Comparison of ENCODE assay signal across 9 mouse cellular contexts in the genomic region with DNA sequence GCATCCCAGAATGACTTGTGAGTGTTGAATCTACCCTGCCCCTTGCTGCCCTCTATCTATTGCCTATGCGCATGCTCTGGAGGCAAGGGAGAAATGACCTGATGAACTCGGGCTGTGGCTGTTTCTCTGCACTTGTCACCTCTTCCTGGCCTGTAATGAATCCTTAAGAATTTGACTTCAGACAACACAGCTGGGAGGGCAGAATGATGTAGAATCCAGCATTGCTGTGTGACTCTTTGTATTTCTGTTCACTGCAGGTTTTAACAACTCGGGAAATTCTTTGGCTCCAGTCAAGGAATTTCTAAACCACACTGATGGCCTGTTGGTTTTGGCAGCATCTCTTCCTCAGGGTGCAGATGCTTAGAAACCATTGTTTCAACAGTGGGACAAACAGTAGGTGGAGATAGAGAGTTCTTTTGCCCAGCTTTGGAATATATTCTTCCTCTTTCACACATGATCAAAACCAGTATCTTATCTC. TPM values are rescaled to one million over a fixed set of nuclear protein-coding genes. Genes with fewer than 3 reads are reported as not detected.
DNase-seq lines count a peak whose midpoint lies in the region; ATAC-seq and TF ChIP-seq lines count a peak whose summit lies in the region.
"Had no signal": no experiment of that assay in that cellular context is flagged by ENCODE, and none has a peak within 500 bp of the region (broad histone marks: within the 10 kb centered on the region; RNA-seq: fewer than 3 reads in every experiment).

No protein-coding gene starts in this region.

- no peaks in the 10 kb centered on the region for H3K79me3 ChIP-seq in C2C12 (ENCODE audit: low read depth)

- no peak overlapping the region for H3K9ac ChIP-seq in forebrain, embryonic 14.5 days (ENCODE audit: low read length)
- no peak overlapping the region for H3K9ac ChIP-seq in forebrain, embryonic 16.5 days (replicated peaks; ENCODE audit: low read depth, low read length)
- no peak overlapping the region for H3K9ac ChIP-seq in stomach, postnatal 0 days (ENCODE audit: low read length)
- H3K9ac ChIP-seq in midbrain, embryonic 13.5 days (replicated peaks) = no peak overlapping the region
- H3K9ac ChIP-seq: neural tube, embryonic 12.5 days had no signal

- no peak overlapping the region for H3ac ChIP-seq in C2C12 (ENCODE audit: control insufficient read depth, insufficient read length, low read depth)

- no peaks in the 10 kb centered on the region for H3K9me3 ChIP-seq in forebrain, embryonic 14.5 days (replicated peaks; ENCODE audit: control insufficient read depth, low read length)
- no peaks in the 10 kb centered on the region for H3K9me3 ChIP-seq in forebrain, embryonic 16.5 days (ENCODE audit: control insufficient read depth, low read length)
- H3K9me3 ChIP-seq in stomach, postnatal 0 days (ENCODE audit: control insufficient read depth, low read length) = no peaks in the 10 kb centered on the region
- H3K9me3 ChIP-seq in midbrain, embryonic 13.5 days = no peaks in the 10 kb centered on the region
- H3K9me3 ChIP-seq: neural tube, embryonic 12.5 days had no signal

- H3K27me3 ChIP-seq in forebrain, embryonic 14.5 days (replicated peaks; ENCODE audit: control insufficient read depth, insufficient read depth, low read length) = no peaks in the 10 kb centered on the region
- H3K27me3 ChIP-seq in forebrain, embryonic 16.5 days (replicated peaks; ENCODE audit: control insufficient read depth, insufficient read depth, low read length) = no peaks in the 10 kb centered on the region
- H3K27me3 ChIP-seq in C2C12 (ENCODE audit: control insufficient read depth, insufficient read depth, insufficient read length) = no peaks in the 10 kb centered on the region
- H3K27me3 ChIP-seq in stomach, postnatal 0 days (ENCODE audit: control insufficient read depth, insufficient read depth, low read length) = no peaks in the 10 kb centered on the region
- H3K27me3 ChIP-seq in midbrain, embryonic 13.5 days = no peaks in the 10 kb centered on the region
- H3K27me3 ChIP-seq: neural tube, embryonic 12.5 days had no signal

- DNase-seq in forebrain, embryonic 14.5 days (ENCODE audit: low spot score) = peak; percentile 36
- DNase-seq in fat pad, adult 2 months (ENCODE audit: extremely low read depth, low read depth, low spot score) = peak; percentile 82
- peak; percentile 57 for DNase-seq in kidney, adult 9 months
- DNase-seq in stomach, postnatal 0 days (ENCODE audit: low spot score) = no peak
- DNase-seq in left cerebral cortex, adult 11 months (ENCODE audit: low spot score) = no peak

- peaks cover 8% of the 10 kb centered on the region for H3K79me2 ChIP-seq in C2C12 (ENCODE audit: control insufficient read depth, insufficient read depth)

- no peak for ATAC-seq in forebrain, embryonic 14.5 days
- no peak for ATAC-seq in forebrain, embryonic 16.5 days
- ATAC-seq in stomach, postnatal 0 days (ENCODE audit: low FRiP score, low TSS enrichment) = no peak
- no peak for ATAC-seq in midbrain, embryonic 13.5 days

- H3K27ac ChIP-seq in forebrain, embryonic 14.5 days (ENCODE audit: low read depth, low read length) = no peak overlapping the region
- no peak overlapping the region for H3K27ac ChIP-seq in forebrain, embryonic 16.5 days (ENCODE audit: low read length)
- no peak overlapping the region for H3K27ac ChIP-seq in stomach, postnatal 0 days (replicated peaks)
- H3K27ac ChIP-seq in midbrain, embryonic 13.5 days = no peak overlapping the region
- H3K27ac ChIP-seq: neural tube, embryonic 12.5 days had no signal

- TF ChIP-seq CTCF in C2C12 (IDR thresholded peaks at IDR 0.05; ENCODE audit: control insufficient read depth, insufficient read depth, insufficient read length) = peak; percentile 9
- TF ChIP-seq CTCF in stomach, postnatal 0 days (IDR thresholded peaks at IDR 0.05; ENCODE audit: low read depth) = peak; percentile 71

- peaks cover 48% of the 10 kb centered on the region for H3K36me3 ChIP-seq in forebrain, embryonic 14.5 days (ENCODE audit: control insufficient read depth, insufficient read depth, low read length)
- peaks cover 3% of the 10 kb centered on the region; the same call in 1 of the 2 replicates for H3K36me3 ChIP-seq in forebrain, embryonic 16.5 days (ENCODE audit: control insufficient read depth, insufficient read depth)
- H3K36me3 ChIP-seq in C2C12 (ENCODE audit: control insufficient read depth, insufficient read depth) = peaks cover 89% of the 10 kb centered on the region
- H3K36me3 ChIP-seq in stomach, postnatal 0 days (ENCODE audit: control insufficient read depth, insufficient read depth, low read length) = peaks cover 9% of the 10 kb centered on the region; the same call in 1 of the 2 replicates
- H3K36me3 ChIP-seq in midbrain, embryonic 13.5 days = peaks cover 46% of the 10 kb centered on the region

- no peak for TF ChIP-seq EP300 in stomach, postnatal 0 days (optimal IDR thresholded peaks at IDR 0.05)

- no peak overlapping the region for H3K4me2 ChIP-seq in forebrain, embryonic 14.5 days (ENCODE audit: low read length)
- no peak overlapping the region for H3K4me2 ChIP-seq in forebrain, embryonic 16.5 days (ENCODE audit: low read length)
- H3K4me2 ChIP-seq in stomach, postnatal 0 days (replicated peaks; ENCODE audit: low read depth) = no peak overlapping the region
- no peak overlapping the region for H3K4me2 ChIP-seq in midbrain, embryonic 13.5 days (replicated peaks)
- H3K4me2 ChIP-seq: neural tube, embryonic 12.5 days had no signal

- WGBS in forebrain, embryonic 14.5 days = 64% methylated on average over 3 of the region's 3 CpGs
- 57% methylated on average over 3 of the region's 3 CpGs for WGBS in forebrain, embryonic 16.5 days
- 30% methylated on average over 3 of the region's 3 CpGs for WGBS in stomach, postnatal 0 days
- WGBS in midbrain, embryonic 13.5 days = 71% methylated on average over 3 of the region's 3 CpGs

- no peak overlapping the region for H3K4me3 ChIP-seq in forebrain, embryonic 14.5 days (ENCODE audit: low read depth, low read length)
- H3K4me3 ChIP-seq in forebrain, embryonic 16.5 days (replicated peaks; ENCODE audit: low read length) = no peak overlapping the region
- no peak overlapping the region for H3K4me3 ChIP-seq in C2C12 (ENCODE audit: insufficient read depth, poor library complexity, severe bottlenecking)
- H3K4me3 ChIP-seq in stomach, postnatal 0 days (ENCODE audit: low read depth, low read length) = no peak overlapping the region
- no peak overlapping the region for H3K4me3 ChIP-seq in midbrain, embryonic 13.5 days (replicated peaks)
- H3K4me3 ChIP-seq: neural tube, embryonic 12.5 days had no signal

- H3K4me1 ChIP-seq in forebrain, embryonic 14.5 days (ENCODE audit: control insufficient read depth, insufficient read depth, low read length) = no peaks in the 10 kb centered on the region
- peaks cover 17% of the 10 kb centered on the region for H3K4me1 ChIP-seq in forebrain, embryonic 16.5 days (replicated peaks; ENCODE audit: control insufficient read depth, insufficient read depth, low read length)
- no peaks in the 10 kb centered on the region for H3K4me1 ChIP-seq in stomach, postnatal 0 days (replicated peaks; ENCODE audit: control insufficient read depth, insufficient read depth)
- peaks cover under 1% of the 10 kb centered on the region for H3K4me1 ChIP-seq in midbrain, embryonic 13.5 days (replicated peaks)

TF ChIP-seq in C2C12, 6 proteins besides CTCF, POLR2A, EP300 and RAD21:
- no peak for TF ChIP-seq MYOG (IDR thresholded peaks at IDR 0.05; ENCODE audit: control insufficient read depth, extremely low read depth, insufficient read length)
- TF ChIP-seq CEBPB (IDR thresholded peaks at IDR 0.05; ENCODE audit: low read depth) = no peak
- no peak for TF ChIP-seq MYOD1 (IDR thresholded peaks at IDR 0.05; ENCODE audit: control insufficient read depth, insufficient read length, low read depth)
- TF ChIP-seq MAX (IDR thresholded peaks at IDR 0.05) = no peak
- TF ChIP-seq USF1 (IDR thresholded peaks at IDR 0.05; ENCODE audit: low read depth) = no peak
- TF ChIP-seq FOSL1 (IDR thresholded peaks at IDR 0.05; ENCODE audit: insufficient read depth, low read length, poor library complexity, severe bottlenecking) = no peak

RNA-seq across cellular contexts. Expression of gene Rprd1b, which starts 36.3 kb away (rescaled TPM):
- 31.1 and 37.7 TPM in 2 replicates for polyA plus RNA-seq in forebrain, embryonic 14.5 days (2014; fragmentation: Nextera tagmentation; extraction: Ambion mirVana)
- polyA plus RNA-seq in forebrain, embryonic 16.5 days (2015; fragmentation: Nextera tagmentation; extraction: Ambion mirVana) = 36.6 and 44.6 TPM in 2 replicates
- polyA plus RNA-seq in C2C12 (2012; fragmentation: generic; extraction: Trizol) = 11.4 TPM
- 20.3 and 20.8 TPM in 2 replicates for polyA plus RNA-seq in stomach, postnatal 0 days (2015; fragmentation: Nextera tagmentation; extraction: Ambion mirVana)
- 40.8 and 49.6 TPM in 2 replicates for polyA plus RNA-seq in midbrain, embryonic 13.5 days (2015; fragmentation: Nextera tagmentation; extraction: Ambion mirVana)

RNA-seq across cellular contexts. Expression of gene Tti1, which starts 36.4 kb away (rescaled TPM):
- polyA plus RNA-seq in forebrain, embryonic 14.5 days (2014; fragmentation: Nextera tagmentation; extraction: Ambion mirVana) = 17.5 and 17.6 TPM in 2 replicates
- 21.1 and 22.1 TPM in 2 replicates for polyA plus RNA-seq in forebrain, embryonic 16.5 days (2015; fragmentation: Nextera tagmentation; extraction: Ambion mirVana)
- 12.5 TPM for polyA plus RNA-seq in C2C12 (2012; fragmentation: generic; extraction: Trizol)
- 7.0 and 7.7 TPM in 2 replicates for polyA plus RNA-seq in stomach, postnatal 0 days (2015; fragmentation: Nextera tagmentation; extraction: Ambion mirVana)
- 20.6 and 22.2 TPM in 2 replicates for polyA plus RNA-seq in midbrain, embryonic 13.5 days (2015; fragmentation: Nextera tagmentation; extraction: Ambion mirVana)

Comparison
In these comparisons a context has a peak if more than half of its experiments do, and no peak if none do; other contexts are left out.
1. DNase-seq: peak in forebrain, embryonic 14.5 days (single experiment), fat pad, adult 2 months (single experiment) and kidney, adult 9 months (single experiment); none in stomach, postnatal 0 days (single experiment) and left cerebral cortex, adult 11 months (single experiment).